ENCODE assay signal across 21 mouse cellular contexts in genomic region chr10:100199090-100199690, GRCm38 (mm10).
DNase-seq lines count a peak whose midpoint lies in the region; ATAC-seq and TF ChIP-seq lines count a peak whose summit lies in the region.
"Had no signal": no experiment of that assay in that cellular context is flagged by ENCODE, and none has a peak within 500 bp of the region (broad histone marks: within the 10 kb centered on the region; RNA-seq: fewer than 3 reads in every experiment).

No protein-coding gene starts in this region.

- WGBS in intestine, embryonic 16.5 days, result 44% methylated on average over 8 of the region's 8 CpGs
- WGBS in intestine, embryonic 15.5 days, result 44% methylated on average over 8 of the region's 8 CpGs
- 62% methylated on average over 8 of the region's 8 CpGs for WGBS in liver, adult 2 months

- no peaks in the 10 kb centered on the region for H3K79me2 ChIP-seq in liver, adult 2 months (ENCODE audit: control insufficient read depth, insufficient read depth, low read length)

- no peak for TF ChIP-seq CTCF in liver, adult 2 months (IDR thresholded peaks at IDR 0.05; ENCODE audit: low read depth, low read length)

- H3K9me3 ChIP-seq in intestine, embryonic 16.5 days (ENCODE audit: control insufficient read depth, low read length), result no peaks in the 10 kb centered on the region
- H3K9me3 ChIP-seq in intestine, embryonic 15.5 days, result no peaks in the 10 kb centered on the region
- H3K9me3 ChIP-seq: forebrain, embryonic 13.5 days; heart, embryonic 13.5 days; hindbrain, embryonic 12.5 days had no signal

- no peaks in the 10 kb centered on the region for H3K36me3 ChIP-seq in intestine, embryonic 16.5 days (ENCODE audit: control insufficient read depth, insufficient read depth, low read length)
- H3K36me3 ChIP-seq in intestine, embryonic 15.5 days, result no peaks in the 10 kb centered on the region
- H3K36me3 ChIP-seq in liver, adult 2 months (ENCODE audit: control insufficient read depth, insufficient read depth, low read length), result no peaks in the 10 kb centered on the region
- H3K36me3 ChIP-seq: heart, embryonic 13.5 days; hindbrain, embryonic 12.5 days had no signal

- no peaks in the 10 kb centered on the region for H3K27me3 ChIP-seq in intestine, embryonic 16.5 days (replicated peaks; ENCODE audit: control insufficient read depth, insufficient read depth, low read length)
- H3K27me3 ChIP-seq in intestine, embryonic 15.5 days (replicated peaks), result no peaks in the 10 kb centered on the region
- no peaks in the 10 kb centered on the region; the same call in 1 of the 2 replicates for H3K27me3 ChIP-seq in liver, adult 2 months (ENCODE audit: control insufficient read depth, insufficient read depth, low read length)
- H3K27me3 ChIP-seq: CH12.LX; forebrain, embryonic 13.5 days; heart, embryonic 13.5 days; hindbrain, embryonic 12.5 days had no signal

- H3K27ac ChIP-seq in intestine, embryonic 16.5 days (ENCODE audit: low read length), result no peak overlapping the region
- H3K27ac ChIP-seq in intestine, embryonic 15.5 days, result no peak overlapping the region
- H3K27ac ChIP-seq in liver, adult 2 months (replicated peaks; ENCODE audit: insufficient read depth, low read depth, low read length), result no peak overlapping the region
- H3K27ac ChIP-seq: forebrain, embryonic 13.5 days; heart, embryonic 13.5 days; hindbrain, embryonic 12.5 days had no signal

- H3K4me3 ChIP-seq in intestine, embryonic 16.5 days (ENCODE audit: low read length), result no peak overlapping the region
- H3K4me3 ChIP-seq in intestine, embryonic 15.5 days (replicated peaks), result no peak overlapping the region
- H3K4me3 ChIP-seq in liver, adult 2 months (ENCODE audit: insufficient read depth, low read depth, low read length), result no peak overlapping the region
- H3K4me3 ChIP-seq: forebrain, embryonic 13.5 days; heart, embryonic 13.5 days; hindbrain, embryonic 12.5 days had no signal

- H3K4me2 ChIP-seq in intestine, embryonic 16.5 days (ENCODE audit: low read depth, low read length), result no peak overlapping the region
- no peak overlapping the region for H3K4me2 ChIP-seq in intestine, embryonic 15.5 days (replicated peaks)
- H3K4me2 ChIP-seq: forebrain, embryonic 13.5 days; heart, embryonic 13.5 days; hindbrain, embryonic 12.5 days had no signal

- DNase-seq in liver, adult 2 months (ENCODE audit: extremely low read depth, low read depth, low spot score), result peak; percentile 38
- DNase-seq in liver, result no peak
- DNase-seq in lung, postnatal 25 days (ENCODE audit: low spot score), result peak; percentile 1
- DNase-seq in lung, postnatal 10 days, result no peak
- DNase-seq in skeletal muscle tissue, adult 2 months (ENCODE audit: low read depth, low spot score), result peak; percentile 8
- DNase-seq: adrenal gland, postnatal 14 days; cerebellum, adult 11-12 months; cerebellum, adult 9-10 months; cerebellum, postnatal 25 days; forebrain, postnatal 0 days; gastrocnemius, postnatal 25 days; heart, postnatal 10 days; heart, postnatal 4 days had no signal

- TF ChIP-seq POLR2A in liver, adult 2 months (IDR thresholded peaks at IDR 0.05; ENCODE audit: extremely low read depth, insufficient read depth, low read length), result no peak

- 0 out of 2 replicates have a peak, but pooled peaks cover 4% of the 10 kb centered on the region for H3K4me1 ChIP-seq in intestine, embryonic 16.5 days (ENCODE audit: control insufficient read depth, insufficient read depth, low read length)
- no peaks in the 10 kb centered on the region for H3K4me1 ChIP-seq in intestine, embryonic 15.5 days (replicated peaks)
- peaks cover 2% of the 10 kb centered on the region; the same call in 1 of the 2 replicates for H3K4me1 ChIP-seq in liver, adult 2 months (ENCODE audit: control insufficient read depth, insufficient read depth, low read length)

- peak; percentile 44; the same call in 1 of the 2 replicates for ATAC-seq in intestine, embryonic 16.5 days
- ATAC-seq in intestine, embryonic 15.5 days, result no peak
- ATAC-seq: activated CD4-positive, CD25-positive, alpha-beta regulatory T cell, adult 4 months; forebrain, embryonic 13.5 days; forebrain, postnatal 0 days; Patski had no signal

- no peak overlapping the region for H3K9ac ChIP-seq in intestine, embryonic 16.5 days (ENCODE audit: low read depth, low read length)
- H3K9ac ChIP-seq in intestine, embryonic 15.5 days, result no peak overlapping the region
- no peak overlapping the region for H3K9ac ChIP-seq in liver, adult 2 months (ENCODE audit: low read depth, low read length)
- H3K9ac ChIP-seq: forebrain, embryonic 13.5 days; forebrain, postnatal 0 days; heart, embryonic 13.5 days; hindbrain, embryonic 12.5 days had no signal

Comparison
In these comparisons a context has a peak if more than half of its experiments do, and no peak if none do; other contexts are left out.
1. DNase-seq: peak in liver, adult 2 months (single experiment), lung, postnatal 25 days (single experiment) and skeletal muscle tissue, adult 2 months (single experiment); none in liver (single experiment) and lung, postnatal 10 days (single experiment).